Mouse (Mus musculus) MEL (cell line): Measurements from ENCODE around the gene Zbtb38. TPM values are rescaled to one million over a fixed set of nuclear protein-coding genes. Genes with fewer than 3 reads are reported as not detected.

Experiments used
- DNase-seq: peaks from one replicate; pipeline ENCODE4 v3.0.0; 2011; ENCODE audit warnings: low read depth, low spot score
- H3K27ac ChIP-seq: 2 replicates; pipeline ENCODE4 v1.5.1; 2012; ENCODE audit warnings: low read depth, mild to moderate bottlenecking, control low read depth, low read length, moderate library complexity; ENCODE audit not compliant: control insufficient read depth
- H3K27me3 ChIP-seq, 2 experiments: fragments of 150-350 bp in 1 of 2; sonication (generic) in 1 of 2; 2 replicates each; pipeline ENCODE4 v1.6.1; 2012; ENCODE audit warnings: low read length in 2 of 2, mild to moderate bottlenecking in 2 of 2, improper control_type of control experiment in 1 of 2, moderate library complexity in 1 of 2; ENCODE audit not compliant: insufficient read depth in 2 of 2, control insufficient read depth in 1 of 2
- H3K36me3 ChIP-seq, 2 experiments: 2 replicates each; pipeline ENCODE4 v1.6.1; 2012 to 2014; ENCODE audit warnings: low read length in 2 of 2, improper control_type of control experiment in 1 of 2, inconsistent platforms in 1 of 2, mild to moderate bottlenecking in 1 of 2; ENCODE audit not compliant: insufficient read depth in 2 of 2, control insufficient read depth in 1 of 2
- H3K4me1 ChIP-seq, 2 experiments: fragments of 150-350 bp in 1 of 2; sonication (generic) in 1 of 2; 2 replicates each; pipeline ENCODE4 v1.6.1; 2012; ENCODE audit warnings: low read length in 2 of 2, improper control_type of control experiment in 1 of 2, mild to moderate bottlenecking in 1 of 2; ENCODE audit not compliant: insufficient read depth in 2 of 2, control insufficient read depth in 1 of 2
- H3K4me3 ChIP-seq, 2 experiments: fragments of 150-350 bp in 1 of 2; sonication (generic) in 1 of 2; 2 replicates each; pipeline ENCODE4 v1.5.1; 2012; ENCODE audit warnings: low read depth in 2 of 2, low read length in 2 of 2, mild to moderate bottlenecking in 2 of 2, moderate library complexity in 2 of 2, control low read depth in 1 of 2, improper control_type of control experiment in 1 of 2; ENCODE audit not compliant: control insufficient read depth in 1 of 2, insufficient read depth in 1 of 2
- H3K79me2 ChIP-seq: 2 replicates; pipeline ENCODE4 v1.6.1; 2012; ENCODE audit warnings: mild to moderate bottlenecking, low read length, moderate library complexity; ENCODE audit not compliant: control insufficient read depth, poor library complexity, insufficient read depth
- H3K9ac ChIP-seq: 2 replicates; pipeline ENCODE4 v1.6.1; 2012; ENCODE audit warnings: low read depth, mild to moderate bottlenecking, control low read depth, low read length, moderate library complexity; ENCODE audit not compliant: control insufficient read depth, poor library complexity, severe bottlenecking
- H3K9me3 ChIP-seq: fragments of 150-350 bp; sonication (generic); replicated peaks from 2 replicates; pipeline ENCODE4 v1.6.1; 2012; ENCODE audit warnings: mild to moderate bottlenecking, low read length, improper control_type of control experiment, moderate library complexity; ENCODE audit not compliant: insufficient read depth
- BHLHE40 ChIP-seq: IDR thresholded peaks from 2 replicates; pipeline ENCODE4 v1.6.1; 2012; ENCODE audit warnings: low read depth, mild to moderate bottlenecking, inconsistent platforms, low read length, improper control_type of control experiment, borderline replicate concordance
- CHD1 ChIP-seq: IDR thresholded peaks from 2 replicates; pipeline ENCODE4 v1.6.1; 2012; ENCODE audit warnings: low read depth, mild to moderate bottlenecking, inconsistent platforms, low read length, improper control_type of control experiment
- CHD2 ChIP-seq: IDR thresholded peaks from 2 replicates; pipeline ENCODE4 v1.6.1; 2011; ENCODE audit warnings: low read length, improper control_type of control experiment
- CTCF ChIP-seq, 3 experiments: IDR thresholded peaks in 2 of 3; conservative IDR thresholded peaks in 1 of 3; 2 replicates each; pipeline ENCODE4 v1.5.1; 2011 to 2012; ENCODE audit warnings: low read length in 3 of 3, low read depth in 2 of 3, mild to moderate bottlenecking in 2 of 3, improper control_type of control experiment in 1 of 3, inconsistent platforms in 1 of 3, mixed read lengths in 1 of 3, moderate library complexity in 1 of 3; ENCODE audit not compliant: control insufficient read depth in 1 of 3, insufficient read depth in 1 of 3, poor library complexity in 1 of 3, severe bottlenecking in 1 of 3
- E2F4 ChIP-seq: IDR thresholded peaks from 2 replicates; pipeline ENCODE4 v1.6.1; 2011; ENCODE audit warnings: low read depth, low read length, improper control_type of control experiment, borderline replicate concordance
- ELF1 ChIP-seq: IDR thresholded peaks from 2 replicates; pipeline ENCODE4 v1.6.1; 2014; ENCODE audit warnings: low read depth, mild to moderate bottlenecking, inconsistent platforms, low read length, improper control_type of control experiment, moderate library complexity
- EP300 ChIP-seq, 2 experiments: IDR thresholded peaks; 2 replicates each; pipeline ENCODE4 v1.6.1; 2011; ENCODE audit warnings: improper control_type of control experiment in 2 of 2, low read length in 2 of 2, low read depth in 1 of 2, mild to moderate bottlenecking in 1 of 2
- ETS1 ChIP-seq: IDR thresholded peaks from 2 replicates; pipeline ENCODE4 v1.6.1; 2012; ENCODE audit warnings: low read depth, mild to moderate bottlenecking, inconsistent platforms, low read length, improper control_type of control experiment, moderate library complexity
- GABPA ChIP-seq: IDR thresholded peaks from 2 replicates; pipeline ENCODE4 v1.6.1; 2012; ENCODE audit warnings: low read depth, mild to moderate bottlenecking, inconsistent platforms, low read length, improper control_type of control experiment, moderate library complexity
- GATA1 ChIP-seq: IDR thresholded peaks from 2 replicates; pipeline ENCODE4 v1.6.1; 2011; ENCODE audit warnings: low read depth, low read length, improper control_type of control experiment
- HCFC1 ChIP-seq: IDR thresholded peaks from 2 replicates; pipeline ENCODE4 v1.6.1; 2012; ENCODE audit warnings: low read depth, mild to moderate bottlenecking, inconsistent platforms, low read length, improper control_type of control experiment, moderate library complexity
- KAT2A ChIP-seq: conservative IDR thresholded peaks from 2 replicates; pipeline ENCODE4 v1.6.1; 2012; ENCODE audit warnings: low read depth, low read length, improper control_type of control experiment, inconsistent platforms
- MAFK ChIP-seq: IDR thresholded peaks from 2 replicates; pipeline ENCODE4 v1.6.1; 2011; ENCODE audit warnings: low read depth, mild to moderate bottlenecking, low read length, improper control_type of control experiment, borderline replicate concordance
- MAX ChIP-seq: IDR thresholded peaks from 2 replicates; pipeline ENCODE4 v1.6.1; 2011; ENCODE audit warnings: low read length, improper control_type of control experiment
- MAZ ChIP-seq: IDR thresholded peaks from 2 replicates; pipeline ENCODE4 v1.6.1; 2012; ENCODE audit warnings: low read depth, mild to moderate bottlenecking, inconsistent platforms, low read length, improper control_type of control experiment
- MXI1 ChIP-seq: IDR thresholded peaks from 2 replicates; pipeline ENCODE4 v1.6.1; 2011; ENCODE audit warnings: mild to moderate bottlenecking, low read depth, low read length, improper control_type of control experiment
- MYB ChIP-seq: IDR thresholded peaks from 2 replicates; pipeline ENCODE4 v1.6.1; 2011; ENCODE audit warnings: mild to moderate bottlenecking, low read depth, low read length, improper control_type of control experiment
- MYC ChIP-seq: IDR thresholded peaks from 2 replicates; pipeline ENCODE4 v1.6.1; 2011; ENCODE audit warnings: low read depth, mild to moderate bottlenecking, low read length, improper control_type of control experiment, moderate library complexity
- NELFE ChIP-seq: IDR thresholded peaks from 2 replicates; pipeline ENCODE4 v1.6.1; 2011; ENCODE audit warnings: low read depth, low read length, improper control_type of control experiment
- NRF1 ChIP-seq: IDR thresholded peaks from 2 replicates; pipeline ENCODE4 v1.6.1; 2014; ENCODE audit warnings: low read depth, mild to moderate bottlenecking, inconsistent platforms, low read length, improper control_type of control experiment, moderate library complexity; ENCODE audit not compliant: poor library complexity, insufficient read depth, severe bottlenecking
- POLR2A ChIP-seq, 2 experiments: IDR thresholded peaks; 2 replicates each; pipeline ENCODE4 v1.6.1; 2011 to 2012; ENCODE audit warnings: low read length in 2 of 2, mild to moderate bottlenecking in 2 of 2, control low read depth in 1 of 2, improper control_type of control experiment in 1 of 2, low read depth in 1 of 2, moderate library complexity in 1 of 2; ENCODE audit not compliant: control insufficient read depth in 1 of 2, insufficient read depth in 1 of 2, poor library complexity in 1 of 2
- POLR2AphosphoS5 ChIP-seq: IDR thresholded peaks from 2 replicates; pipeline ENCODE4 v1.6.1; 2012; ENCODE audit warnings: low read depth, borderline replicate concordance, mild to moderate bottlenecking, inconsistent platforms, low read length, moderate library complexity, mixed read lengths
- RAD21 ChIP-seq: IDR thresholded peaks from 2 replicates; pipeline ENCODE4 v1.6.1; 2011; ENCODE audit warnings: mild to moderate bottlenecking, low read depth, low read length, improper control_type of control experiment
- RCOR1 ChIP-seq: IDR thresholded peaks from 2 replicates; pipeline ENCODE4 v1.6.1; 2012; ENCODE audit warnings: low read depth, mild to moderate bottlenecking, inconsistent platforms, low read length, improper control_type of control experiment
- SIN3A ChIP-seq: IDR thresholded peaks from 2 replicates; pipeline ENCODE4 v1.6.1; 2012; ENCODE audit warnings: low read length, improper control_type of control experiment, inconsistent platforms
- SMC3 ChIP-seq: IDR thresholded peaks from 2 replicates; pipeline ENCODE4 v1.6.1; 2011; ENCODE audit warnings: low read depth, low read length, improper control_type of control experiment
- TAL1 ChIP-seq: IDR thresholded peaks from 2 replicates; pipeline ENCODE4 v1.6.1; 2012; ENCODE audit warnings: mild to moderate bottlenecking, inconsistent platforms, low read length, moderate library complexity, mixed read lengths
- TBP ChIP-seq: IDR thresholded peaks from 2 replicates; pipeline ENCODE4 v1.8.0; 2011; ENCODE audit warnings: low read depth, low read length, improper control_type of control experiment
- UBTF ChIP-seq: IDR thresholded peaks from 2 replicates; pipeline ENCODE4 v1.6.1; 2012; ENCODE audit warnings: low read depth, mild to moderate bottlenecking, inconsistent platforms, low read length, improper control_type of control experiment, moderate library complexity, borderline replicate concordance; ENCODE audit not compliant: insufficient read depth
- USF1 ChIP-seq: IDR thresholded peaks from 2 replicates; pipeline ENCODE4 v1.6.1; 2014; ENCODE audit warnings: low read depth, mild to moderate bottlenecking, inconsistent platforms, low read length, improper control_type of control experiment, moderate library complexity
- USF2 ChIP-seq, 2 experiments: IDR thresholded peaks; 2 replicates each; pipeline ENCODE4 v1.6.1; 2011 to 2012; ENCODE audit warnings: improper control_type of control experiment in 2 of 2, low read length in 2 of 2, borderline replicate concordance in 1 of 2, inconsistent platforms in 1 of 2, low read depth in 1 of 2, mild to moderate bottlenecking in 1 of 2; ENCODE audit not compliant: insufficient read depth in 1 of 2
- ZC3H11A ChIP-seq: IDR thresholded peaks from 2 replicates; pipeline ENCODE4 v1.6.1; 2012; ENCODE audit warnings: low read depth, mild to moderate bottlenecking, inconsistent platforms, low read length, improper control_type of control experiment
- ZKSCAN1 ChIP-seq: IDR thresholded peaks from 2 replicates; pipeline ENCODE4 v1.6.1; 2012; ENCODE audit warnings: low read depth, mild to moderate bottlenecking, inconsistent platforms, low read length, improper control_type of control experiment, moderate library complexity
- ZMIZ1 ChIP-seq: IDR thresholded peaks from 2 replicates; pipeline ENCODE4 v1.6.1; 2012; ENCODE audit warnings: low read depth, mild to moderate bottlenecking, inconsistent platforms, low read length, improper control_type of control experiment, moderate library complexity
- ZNF384 ChIP-seq: IDR thresholded peaks from 2 replicates; pipeline ENCODE4 v1.6.1; 2012; ENCODE audit warnings: low read depth, mild to moderate bottlenecking, inconsistent platforms, low read length, improper control_type of control experiment
- polyA plus RNA-seq, 2 experiments: library from polyadenylated mRNA; stranded (reverse) in 1 of 2; unstranded in 1 of 2; fragments of >175 nt in 1 of 2; fragments of >200 nt in 1 of 2; gene quantifications; 2 replicates each; pipeline versions ENCODE4 v1.2.1 to v1.2.4; 2012; ENCODE audit warnings: low replicate concordance in 2 of 2, low read depth in 1 of 2; ENCODE audit not compliant: insufficient read length in 2 of 2, insufficient read depth in 1 of 2, missing spikeins in 1 of 2
- total RNA-seq: library from RNA; depleted of rRNA; stranded (reverse); fragments of 300-350 nt; gene quantifications from 2 replicates; pipeline ENCODE4 v1.2.3, GENCODE M21; 2012

The Zbtb38 gene
- total and polyA plus RNA-seq, 3 experiments = 10.9 to 65.0 (median 12.2) TPM

- H3K36me3 ChIP-seq = peaks cover 0 to 31% of the 10 kb centered on the region in 2 experiments; a peak in 2 of 4 replicates
- DNase-seq = peak; percentile 79
- peaks cover 16 to 27% of the 10 kb centered on the region in 2 experiments for H3K4me1 ChIP-seq
- H3K9me3 ChIP-seq = no peaks in the 10 kb centered on the region
- H3K27ac ChIP-seq = peak overlapping the region; percentile 80
- peak overlapping the region; percentile 84 for H3K9ac ChIP-seq
- H3K4me3 ChIP-seq = peak overlapping the region; percentile 77 to 92
- H3K79me2 ChIP-seq = peaks cover 18% of the 10 kb centered on the region
- no peaks in the 10 kb centered on the region for H3K27me3 ChIP-seq
- TF ChIP-seq RCOR1 (no peak), ZMIZ1 (no peak), MAX (no peak), RAD21 (no peak), E2F4 (no peak), ELF1 (0 out of 2 replicates have a peak, but pooled peaks have one; percentile 29), MXI1 (no peak), ZNF384 (no peak), ETS1 (no peak; the same call in 1 of the 2 replicates), USF2 (IDR thresholded peaks at IDR 0.05; ENCODE audit: borderline replicate concordance in 1 of 2, insufficient read depth in 1 of 2, low read depth in 1 of 2, low read length in 2 of 2) (no peak), POLR2AphosphoS5 (no peak), TBP (0 out of 2 replicates have a peak, but pooled peaks have one; percentile 24), SIN3A (peak; percentile 32; the same call in 1 of the 2 replicates), MYC (no peak), MAZ (0 out of 2 replicates have a peak, but pooled peaks have one; percentile 13), CHD1 (no peak), TAL1 (no peak), EP300 (IDR thresholded peaks at IDR 0.05; ENCODE audit: low read depth in 1 of 2, low read length in 2 of 2) (no peak), MAFK (no peak), NRF1 (0 out of 2 replicates have a peak, but pooled peaks have one; percentile 17), GATA1 (no peak), POLR2A (IDR thresholded peaks at IDR 0.05; ENCODE audit: control insufficient read depth in 1 of 2, insufficient read depth in 1 of 2, low read depth in 1 of 2, low read length in 2 of 2, poor library complexity in 1 of 2) (peak; percentile 58 to 70; a peak in 3 of 4 replicates), SMC3 (no peak), UBTF (0 out of 2 replicates have a peak, but pooled peaks have one; percentile 89), BHLHE40 (no peak), NELFE (peak; percentile 55; the same call in 1 of the 2 replicates), ZKSCAN1 (no peak), CTCF (IDR thresholded peaks at IDR 0.05 in 2 of 3, conservative IDR thresholded peaks at IDR 0.05 in 1 of 3; ENCODE audit: control insufficient read depth in 1 of 3, insufficient read depth in 1 of 3, low read depth in 2 of 3, low read length in 3 of 3, poor library complexity in 1 of 3, severe bottlenecking in 1 of 3) (no peak), GABPA (no peak), ZC3H11A (no peak), MYB (no peak), USF1 (no peak), KAT2A (no peak), CHD2 (no peak), HCFC1 (peak; percentile 69; the same call in 1 of the 2 replicates)
Measured at GRCm38 (mm10) chr9:96719408-96720158, 33.0 kb downstream of the Zbtb38 start.
